Mouse (Mus musculus) ES-Bruce4 (cell line): ENCODE data around the gene Tssk2.

Source experiments
- CTCF ChIP-seq: IDR thresholded peaks from one replicate; pipeline ENCODE4 v1.8.1; 2011; ENCODE audit warnings: low read depth, low read length
- POLR2A ChIP-seq: IDR thresholded peaks from one replicate; pipeline ENCODE4 v1.8.1; 2011; ENCODE audit warnings: low read length; ENCODE audit not compliant: insufficient read depth

DNA sequence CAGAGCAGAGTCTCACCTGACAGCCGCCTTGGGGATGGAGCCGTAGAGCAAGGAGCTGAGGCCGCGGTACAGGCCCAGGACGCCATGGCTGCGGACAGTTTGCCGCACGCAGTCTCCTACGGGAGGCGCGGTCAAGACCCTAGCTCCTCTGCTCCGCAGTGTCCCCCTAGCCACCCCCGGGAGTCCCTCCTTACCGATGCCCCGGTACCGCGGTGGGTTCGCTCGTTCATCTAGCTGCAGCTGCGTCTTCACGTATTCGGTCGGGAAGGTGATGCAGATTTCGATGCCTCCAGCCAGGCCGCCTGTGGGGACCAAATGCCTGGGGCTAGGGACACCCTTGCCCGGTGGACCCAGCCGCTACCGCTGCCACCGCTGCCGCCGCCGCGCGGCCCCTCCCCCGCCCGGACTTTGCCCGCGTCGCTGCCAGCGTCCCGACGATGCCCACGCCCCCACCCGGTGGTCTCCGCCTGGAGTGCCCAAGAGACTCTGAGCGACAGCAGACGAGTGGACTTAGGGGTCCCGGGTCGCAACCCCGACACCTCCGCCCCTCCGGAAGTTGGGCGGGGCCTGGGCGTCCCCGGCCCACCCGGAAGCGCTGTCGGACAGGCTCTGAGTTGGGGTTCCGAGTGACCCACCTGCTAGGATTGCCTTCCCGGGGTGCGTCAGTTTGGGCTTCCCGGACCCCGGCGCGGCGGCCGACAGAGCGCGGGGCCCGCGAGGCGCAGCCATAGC is 29.1 kb downstream of the Tssk2 start:
- TF ChIP-seq POLR2A (no peak), CTCF (no peak)
